Mouse (Mus musculus): ENCODE results near the gene Rprd2. TPM values are rescaled to one million over a fixed set of nuclear protein-coding genes. Genes with fewer than 3 reads are reported as not detected.

Gene Rprd2
- polyA plus RNA-seq, 1 experiment = 8.5 TPM

DNA sequence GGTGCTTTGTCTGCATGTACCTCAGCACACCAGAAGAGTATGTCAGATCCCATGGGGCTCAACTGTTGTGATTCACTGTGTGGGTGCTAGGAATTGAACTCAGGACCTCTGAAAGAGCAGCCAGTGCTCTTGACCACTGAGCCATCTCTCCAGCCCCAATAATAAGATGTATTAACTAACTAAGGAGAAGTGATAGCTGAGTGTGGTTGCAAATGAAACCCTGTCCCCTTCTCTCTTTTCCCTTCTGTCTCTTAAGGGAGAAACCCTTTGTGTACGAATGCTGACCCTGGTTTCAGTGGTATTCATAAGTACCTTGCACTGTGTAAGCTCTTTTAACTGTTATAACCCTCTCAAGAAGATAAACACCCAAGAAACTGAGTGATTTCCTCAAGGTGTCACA is 102.6 kb downstream of the Rprd2 start:
- no peak overlapping the region for H3K4me3 ChIP-seq
- no peaks in the 10 kb centered on the region for H3K79me2 ChIP-seq (ENCODE audit: control insufficient read depth, insufficient read depth)
- TF ChIP-seq CEBPB (IDR thresholded peaks at IDR 0.05; ENCODE audit: insufficient read depth, poor library complexity, severe bottlenecking) (no peak), MAX (IDR thresholded peaks at IDR 0.05; ENCODE audit: low read depth) (no peak), SRF (IDR thresholded peaks at IDR 0.05; ENCODE audit: control insufficient read depth, insufficient read length, low read depth) (no peak), MYOG (IDR thresholded peaks at IDR 0.05; ENCODE audit: control insufficient read depth in 1 of 3, insufficient read depth in 1 of 3, insufficient read length in 2 of 3, low read depth in 2 of 3) (no peak), E2F4 (IDR thresholded peaks at IDR 0.05; ENCODE audit: insufficient read depth) (no peak), USF1 (IDR thresholded peaks at IDR 0.05; ENCODE audit: low read depth) (no peak), TCF12 (IDR thresholded peaks at IDR 0.05; ENCODE audit: insufficient read depth, poor library complexity, severe bottlenecking) (no peak), POLR2AphosphoS2 (IDR thresholded peaks at IDR 0.05; ENCODE audit: insufficient read length, low read depth) (no peak), MYOD1 (IDR thresholded peaks at IDR 0.05; ENCODE audit: control insufficient read depth in 1 of 3, insufficient read length in 2 of 3, low read depth in 2 of 3) (no peak), REST (IDR thresholded peaks at IDR 0.05; ENCODE audit: insufficient read depth, insufficient read length) (no peak), POLR2A (IDR thresholded peaks at IDR 0.05; ENCODE audit: insufficient read length, low read depth) (no peak), TCF3 (IDR thresholded peaks at IDR 0.05; ENCODE audit: insufficient read length, low read depth) (no peak)
- no peaks in the 10 kb centered on the region for H3K36me3 ChIP-seq (ENCODE audit: control insufficient read depth, insufficient read depth)
- no peak overlapping the region for H3ac ChIP-seq (ENCODE audit: control insufficient read depth, insufficient read length)
- H3K27me3 ChIP-seq (ENCODE audit: control insufficient read depth, insufficient read depth, insufficient read length) = no peaks in the 10 kb centered on the region
- H3K4me2 ChIP-seq (ENCODE audit: low read depth) = no peak overlapping the region

Other genes with a start within 250 kb of the Rprd2 start
- 4.4 TPM for gene Golph3l, start 229.9 kb downstream of the Rprd2 start, polyA plus RNA-seq (2012; fragmentation: generic; extraction: Trizol)
- 65.3 TPM for gene Ensa, start 193.9 kb downstream of the Rprd2 start, polyA plus RNA-seq (2012; fragmentation: generic; extraction: Trizol)
- 51.6 TPM for gene Mcl1, start 160.1 kb downstream of the Rprd2 start, polyA plus RNA-seq (2012; fragmentation: generic; extraction: Trizol)
- gene Adamtsl4, start 130.9 kb downstream of the Rprd2 start, polyA plus RNA-seq (2012; fragmentation: generic; extraction: Trizol) = 4.6 TPM
- 219 TPM for gene Ecm1, start 79.3 kb downstream of the Rprd2 start, polyA plus RNA-seq (2012; fragmentation: generic; extraction: Trizol)
- gene Tars2, start 58.7 kb downstream of the Rprd2 start, polyA plus RNA-seq (2012; fragmentation: generic; extraction: Trizol) = 34.3 TPM
- 17.8 TPM for gene Prpf3, start 37.0 kb upstream of the Rprd2 start, polyA plus RNA-seq (2012; fragmentation: generic; extraction: Trizol)
- 400 TPM for gene Mrps21, start 52.7 kb upstream of the Rprd2 start, polyA plus RNA-seq (2012; fragmentation: generic; extraction: Trizol)
- gene Ciart, start 63.4 kb upstream of the Rprd2 start, polyA plus RNA-seq (2012; fragmentation: generic; extraction: Trizol) = 22.4 TPM
- gene BC028528, start 73.1 kb upstream of the Rprd2 start, polyA plus RNA-seq (2012; fragmentation: generic; extraction: Trizol) = 11.3 TPM
- 106 TPM for gene Aph1a, start 75.1 kb upstream of the Rprd2 start, polyA plus RNA-seq (2012; fragmentation: generic; extraction: Trizol)
- gene Car14, start 85.8 kb upstream of the Rprd2 start, polyA plus RNA-seq (2012; fragmentation: generic; extraction: Trizol) = 0.11 TPM
- gene Anp32e, start 110.4 kb upstream of the Rprd2 start, polyA plus RNA-seq (2012; fragmentation: generic; extraction: Trizol) = 48.5 TPM
- gene Plekho1, start 177.1 kb upstream of the Rprd2 start, polyA plus RNA-seq (2012; fragmentation: generic; extraction: Trizol) = 107 TPM
- gene Vps45, start 239.6 kb upstream of the Rprd2 start, polyA plus RNA-seq (2012; fragmentation: generic; extraction: Trizol) = 22.0 TPM